Mouse (Mus musculus) heart, embryonic 16.5 days (tissue): ENCODE data around the gene Cacng2. TPM values are rescaled to one million over a fixed set of nuclear protein-coding genes. Genes with fewer than 3 reads are reported as not detected.
"Not testable (repeated sequence)": the region's sequence is repeated elsewhere in the genome, so short reads cannot be mapped to it uniquely, and the experiment has no call there.

Experiments used
- ATAC-seq: fragments of 200-750 bp; cut with Nextera tagmentation; replicated peaks from 2 replicates; pipeline ENCODE4 v1.8.0; 2017; ENCODE audit warnings: moderate number of reproducible peaks; ENCODE audit not compliant: insufficient read depth, low FRiP score; ENCODE audit errors: extremely low read depth
- H3K27ac ChIP-seq: fragments of 300-500 bp; sonication (generic); 2 replicates; pipeline ENCODE4 v1.5.1; 2014; ENCODE audit warnings: mild to moderate bottlenecking, low read length, control low read depth, moderate library complexity
- H3K27me3 ChIP-seq: fragments of 300-500 bp; sonication (generic); 2 replicates; pipeline ENCODE4 v1.6.1; 2014; ENCODE audit warnings: low read length, mixed read lengths; ENCODE audit not compliant: control insufficient read depth, insufficient read depth
- H3K36me3 ChIP-seq: fragments of 300-500 bp; sonication (generic); 2 replicates; pipeline ENCODE4 v1.6.1; 2014; ENCODE audit not compliant: control insufficient read depth, insufficient read depth
- H3K4me1 ChIP-seq: fragments of 300-500 bp; sonication (generic); 2 replicates; pipeline ENCODE4 v1.6.1; 2014; ENCODE audit warnings: low read length, mixed read lengths; ENCODE audit not compliant: control insufficient read depth, insufficient read depth
- H3K4me2 ChIP-seq: fragments of 300-500 bp; sonication (generic); 2 replicates; pipeline ENCODE4 v1.6.1; 2014; ENCODE audit warnings: low read depth, mild to moderate bottlenecking, control low read depth, low read length
- H3K4me3 ChIP-seq: fragments of 300-500 bp; sonication (generic); 2 replicates; pipeline ENCODE4 v1.5.1; 2014; ENCODE audit warnings: mild to moderate bottlenecking, control low read depth, low read length
- H3K9ac ChIP-seq: fragments of 300-500 bp; sonication (generic); 2 replicates; pipeline ENCODE4 v1.6.1; 2014; ENCODE audit warnings: low read length, control low read depth
- H3K9me3 ChIP-seq: fragments of 300-500 bp; sonication (generic); replicated peaks from 2 replicates; pipeline ENCODE4 v1.6.1; 2016; ENCODE audit warnings: low read length; ENCODE audit not compliant: control insufficient read depth
- WGBS: fragments of 180-500 bp; shearing (Covaris S2); extraction: QIAGEN DNeasy Blood & Tissue Kit; methylation state at CpG from one replicate; pipeline ENCODE4 v1.1.7; 2014; 5-methylcytosine and 5-hydroxymethylcytosine counted together
- polyA plus RNA-seq: library from polyadenylated mRNA; unstranded; fragments of >200 nt; fragmentation: Nextera tagmentation; extraction: Ambion mirVana; gene quantifications from 2 replicates; pipeline ENCODE4 v1.2.1, GENCODE M21; 2015

Gene Cacng2
- polyA plus RNA-seq, 1 experiment from 2014 or later, result not detected

GRCm38 (mm10) chr15:78014046-78014445 lies 105.8 kb downstream of the Cacng2 start:
- Histone ChIP-seq H3K4me3 (no peak overlapping the region), H3K9me3 (no peaks in the 10 kb centered on the region; the same call in 1 of the 2 replicates), H3K36me3 (no peaks in the 10 kb centered on the region), H3K9ac (no peak overlapping the region), H3K4me2 (no peak overlapping the region), H3K27ac (no peak overlapping the region), H3K4me1 (no peaks in the 10 kb centered on the region), H3K27me3 (no peaks in the 10 kb centered on the region)
- no peak for ATAC-seq
- WGBS, result 83% methylated on average over 1 of the region's 1 CpGs

GRCm38 (mm10) chr15:78008206-78008605 lies 111.6 kb downstream of the Cacng2 start:
- ATAC-seq, H3K9ac ChIP-seq: not testable (repeated sequence)

DNA sequence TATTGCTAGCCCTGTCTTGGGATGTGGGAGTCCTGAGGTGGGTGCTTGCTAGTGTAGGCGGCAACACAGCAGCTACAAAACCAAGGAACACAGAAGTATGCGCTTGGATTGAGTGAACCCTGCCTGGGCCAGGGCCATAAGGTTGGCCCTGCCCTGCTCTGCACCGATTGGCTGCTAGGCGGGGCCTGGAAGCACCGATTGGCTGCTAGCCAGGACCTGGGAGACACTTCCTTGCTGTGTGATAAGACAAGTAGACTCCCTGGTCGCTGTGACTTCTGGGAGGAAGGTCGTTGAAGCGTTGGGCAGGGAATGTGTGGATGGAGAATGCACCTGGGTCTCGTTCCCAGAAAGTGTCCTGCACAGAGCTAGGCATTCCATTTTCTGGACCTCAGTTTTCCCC lies 115.9 kb downstream of the Cacng2 start:
- no peaks in the 10 kb centered on the region for H3K9me3 ChIP-seq
- peak; percentile 67 for ATAC-seq
- H3K4me3 ChIP-seq, result no peak overlapping the region
- H3K9ac ChIP-seq, result no peak overlapping the region
- H3K4me2 ChIP-seq, result no peak overlapping the region
- no peaks in the 10 kb centered on the region for H3K36me3 ChIP-seq
- no peak overlapping the region for H3K27ac ChIP-seq
- 27% methylated on average over 9 of the region's 9 CpGs for WGBS
- no peaks in the 10 kb centered on the region for H3K27me3 ChIP-seq
- H3K4me1 ChIP-seq, result peaks cover 4% of the 10 kb centered on the region; the same call in 1 of the 2 replicates

More at GRCm38 (mm10) chr15:78008206-78008605, 111.6 kb downstream of the Cacng2 start:
- not testable (repeated sequence) for H3K9me3 ChIP-seq, H3K4me1 ChIP-seq, H3K4me3 ChIP-seq, H3K27ac ChIP-seq, H3K36me3 ChIP-seq, H3K27me3 ChIP-seq, H3K4me2 ChIP-seq
- WGBS, result 86% methylated on average over 8 of the region's 8 CpGs

DNA sequence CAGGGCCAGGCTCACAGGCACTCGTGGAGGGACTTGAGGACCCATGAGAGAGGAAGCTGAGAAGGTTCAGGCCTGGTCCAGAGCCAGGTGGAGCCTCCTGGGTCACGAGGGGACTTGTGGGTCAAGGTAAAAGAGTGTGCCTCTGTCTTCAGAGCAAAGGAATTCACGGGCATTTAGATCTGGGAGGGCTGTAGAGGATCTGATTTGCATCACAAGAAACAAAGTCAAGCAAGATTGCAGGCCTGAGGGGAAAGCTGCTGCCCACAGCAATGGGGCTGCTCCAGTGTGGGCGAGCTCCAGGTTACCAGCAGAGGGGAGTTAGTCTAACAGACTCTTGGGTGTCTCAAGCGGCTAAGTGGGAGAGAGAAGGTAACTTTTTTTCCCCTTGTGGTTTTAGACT lies 118.4 kb downstream of the Cacng2 start:
- Histone ChIP-seq H3K4me3 (no peak overlapping the region), H3K4me1 (peaks cover 4% of the 10 kb centered on the region; the same call in 1 of the 2 replicates), H3K36me3 (no peaks in the 10 kb centered on the region), H3K27ac (no peak overlapping the region), H3K9me3 (no peaks in the 10 kb centered on the region), H3K27me3 (no peaks in the 10 kb centered on the region), H3K4me2 (no peak overlapping the region), H3K9ac (no peak overlapping the region)
- ATAC-seq, result no peak
- 29% methylated on average over 5 of the region's 5 CpGs for WGBS

DNA sequence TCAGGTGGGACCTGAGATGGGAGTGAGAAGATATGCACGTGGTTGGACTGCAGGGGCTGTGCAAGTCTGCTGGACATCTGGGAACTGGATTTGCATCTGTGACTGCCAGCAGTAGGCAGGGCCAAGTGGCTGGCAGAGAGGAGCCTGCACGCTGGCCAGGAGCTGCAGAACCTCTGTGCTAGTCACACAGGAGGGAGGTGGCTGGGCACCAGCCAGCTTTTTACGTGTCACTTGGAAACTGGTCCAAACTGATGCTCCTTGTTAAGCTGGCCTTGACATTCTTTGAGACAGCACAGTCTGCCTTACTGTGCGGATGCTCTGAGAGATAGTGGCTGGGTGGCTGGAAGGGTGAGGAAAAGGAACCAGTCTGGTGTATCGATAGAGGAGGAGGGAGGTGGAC lies 131.3 kb downstream of the Cacng2 start:
- H3K9me3 ChIP-seq, result no peaks in the 10 kb centered on the region
- no peak overlapping the region for H3K4me3 ChIP-seq
- ATAC-seq, result no peak
- H3K4me1 ChIP-seq, result no peaks in the 10 kb centered on the region
- H3K27ac ChIP-seq, result no peak overlapping the region
- H3K9ac ChIP-seq, result no peak overlapping the region
- H3K36me3 ChIP-seq, result no peaks in the 10 kb centered on the region
- H3K4me2 ChIP-seq, result no peak overlapping the region
- WGBS, result 55% methylated on average over 5 of the region's 5 CpGs
- no peaks in the 10 kb centered on the region for H3K27me3 ChIP-seq

GRCm38 (mm10) chr15:77983391-77983790 lies 136.4 kb downstream of the Cacng2 start:
- Histone ChIP-seq H3K4me1 (no peaks in the 10 kb centered on the region), H3K4me3 (no peak overlapping the region), H3K9ac (no peak overlapping the region), H3K36me3 (no peaks in the 10 kb centered on the region), H3K27me3 (peaks cover 5% of the 10 kb centered on the region; the same call in 1 of the 2 replicates), H3K9me3 (no peaks in the 10 kb centered on the region), H3K27ac (no peak overlapping the region), H3K4me2 (no peak overlapping the region)
- WGBS, result 13% methylated on average over 3 of the region's 3 CpGs
- no peak for ATAC-seq

- Histone ChIP-seq H3K4me3 (no peak overlapping the region), H3K9me3 (no peaks in the 10 kb centered on the region), H3K36me3 (no peaks in the 10 kb centered on the region), H3K27ac (no peak overlapping the region), H3K4me2 (no peak overlapping the region), H3K4me1 (no peaks in the 10 kb centered on the region), H3K9ac (no peak overlapping the region), H3K27me3 (peaks cover 5% of the 10 kb centered on the region; the same call in 1 of the 2 replicates)
- no peak for ATAC-seq
- 29% methylated on average over 18 of the region's 18 CpGs for WGBS
These were observed 137.5 kb downstream of the Cacng2 start for GRCm38 (mm10) chr15:77982195-77982939.

GRCm38 (mm10) chr15:77981181-77981680 lies 138.6 kb downstream of the Cacng2 start:
- 52% methylated on average over 5 of the region's 5 CpGs for WGBS
- no peaks in the 10 kb centered on the region for H3K4me1 ChIP-seq
- H3K9ac ChIP-seq, result no peak overlapping the region
- peaks cover 5% of the 10 kb centered on the region; the same call in 1 of the 2 replicates for H3K27me3 ChIP-seq
- H3K9me3 ChIP-seq, result no peaks in the 10 kb centered on the region
- no peak overlapping the region for H3K27ac ChIP-seq
- ATAC-seq, result no peak
- no peak overlapping the region for H3K4me3 ChIP-seq
- H3K4me2 ChIP-seq, result no peak overlapping the region
- H3K36me3 ChIP-seq, result no peaks in the 10 kb centered on the region

DNA sequence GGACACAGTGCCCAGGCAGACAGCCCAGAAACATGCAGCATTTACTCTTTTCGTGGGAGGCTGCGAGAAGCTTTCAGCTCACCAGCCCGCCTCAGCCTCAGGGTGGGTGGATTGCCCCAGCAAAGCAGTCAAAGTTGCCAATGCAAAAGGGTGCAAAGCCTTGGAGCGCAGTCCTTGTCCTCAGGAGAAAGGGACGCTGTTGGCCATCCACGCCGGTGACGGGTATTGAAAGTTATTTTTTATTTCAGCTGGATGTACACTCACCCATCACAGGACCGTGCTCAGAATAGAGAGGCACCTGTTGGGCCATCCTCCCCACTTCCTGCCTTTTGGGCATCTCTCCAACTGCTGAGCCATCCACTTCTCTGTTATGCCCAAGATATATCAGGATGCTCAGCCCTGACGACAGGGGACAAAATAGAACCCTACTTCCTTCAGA lies 140.4 kb downstream of the Cacng2 start:
- ATAC-seq, result no peak
- H3K27me3 ChIP-seq, result peaks cover 5% of the 10 kb centered on the region; the same call in 1 of the 2 replicates
- H3K36me3 ChIP-seq, result no peaks in the 10 kb centered on the region
- no peaks in the 10 kb centered on the region for H3K4me1 ChIP-seq
- H3K9ac ChIP-seq, result no peak overlapping the region
- no peak overlapping the region for H3K27ac ChIP-seq
- no peaks in the 10 kb centered on the region for H3K9me3 ChIP-seq
- H3K4me2 ChIP-seq, result no peak overlapping the region
- WGBS, result 77% methylated on average over 10 of the region's 10 CpGs
- H3K4me3 ChIP-seq, result no peak overlapping the region
